Mouse (Mus musculus): ENCODE measurements around the gene Guca1a.

DNA sequence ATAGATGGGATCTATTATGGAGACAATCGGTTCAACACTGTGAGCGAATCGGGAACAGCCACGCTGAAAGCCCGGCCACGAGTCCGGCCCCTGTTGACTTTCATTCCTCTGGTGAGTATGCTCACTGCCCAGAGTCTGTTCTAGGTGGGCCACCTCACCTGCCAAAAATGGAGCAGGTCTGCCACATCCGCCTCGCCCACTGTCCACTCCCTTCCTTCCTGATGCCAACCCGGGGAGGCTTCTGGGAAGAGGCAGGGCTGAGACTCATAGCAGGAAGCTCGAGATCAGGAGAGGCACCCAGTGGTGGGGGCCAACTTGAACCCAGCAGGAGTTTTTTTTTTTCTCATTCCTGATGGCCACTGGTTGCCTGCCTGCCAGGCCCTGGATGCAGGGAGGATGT, 46.2 kb upstream of the Guca1a start:
- TF ChIP-seq CTCF (IDR thresholded peaks at IDR 0.05; ENCODE audit: low read depth), result no peak
- no peak for TF ChIP-seq EP300 (IDR thresholded peaks at IDR 0.05; ENCODE audit: low read depth)
